Mouse (Mus musculus) midbrain, embryonic 15.5 days (tissue): ENCODE results near the gene Lmo2. TPM values are rescaled to one million over a fixed set of nuclear protein-coding genes. Genes with fewer than 3 reads are reported as not detected.

Experiments used
- ATAC-seq: fragments of 200-750 bp; cut with Nextera tagmentation; replicated peaks from 2 replicates; pipeline ENCODE4 v1.8.0; 2017; ENCODE audit warnings: moderate TSS enrichment
- H3K27ac ChIP-seq: fragments of 300-500 bp; sonication (generic); 2 replicates; pipeline ENCODE4 v1.5.1; 2015; ENCODE audit warnings: mild to moderate bottlenecking, inconsistent platforms
- H3K27me3 ChIP-seq: fragments of 300-500 bp; sonication (generic); replicated peaks from 2 replicates; pipeline ENCODE4 v1.6.1; 2015; ENCODE audit warnings: inconsistent platforms
- H3K36me3 ChIP-seq: fragments of 300-500 bp; sonication (generic); replicated peaks from 2 replicates; pipeline ENCODE4 v1.6.1; 2015; ENCODE audit warnings: inconsistent platforms
- H3K4me1 ChIP-seq: fragments of 300-500 bp; sonication (generic); 2 replicates; pipeline ENCODE4 v1.6.1; 2015; ENCODE audit warnings: inconsistent platforms
- H3K4me2 ChIP-seq: fragments of 300-500 bp; sonication (generic); 2 replicates; pipeline ENCODE4 v1.6.1; 2015; ENCODE audit warnings: inconsistent platforms, mild to moderate bottlenecking, moderate library complexity
- H3K4me3 ChIP-seq: fragments of 300-500 bp; sonication (generic); 2 replicates; pipeline ENCODE4 v1.5.1; 2015; ENCODE audit warnings: mild to moderate bottlenecking, inconsistent platforms
- H3K9ac ChIP-seq: fragments of 300-500 bp; sonication (generic); 2 replicates; pipeline ENCODE4 v1.6.1; 2015; ENCODE audit warnings: mild to moderate bottlenecking, inconsistent platforms
- H3K9me3 ChIP-seq: fragments of 300-500 bp; sonication (generic); 2 replicates; pipeline ENCODE4 v1.6.1; 2016; ENCODE audit warnings: inconsistent platforms
- WGBS: fragments of 180-500 bp; shearing (Covaris S2); methylation state at CpG from one replicate; pipeline ENCODE4 v1.1.7; 2015; ENCODE audit warnings: mixed read lengths; 5-methylcytosine and 5-hydroxymethylcytosine counted together
- polyA plus RNA-seq: library from polyadenylated mRNA; unstranded; fragments of >200 nt; fragmentation: Nextera tagmentation; extraction: Ambion mirVana; gene quantifications from 2 replicates; pipeline ENCODE4 v1.2.1, GENCODE M21; 2015

Gene Lmo2
- 32.0 and 33.6 TPM in 2 replicates for polyA plus RNA-seq

DNA sequence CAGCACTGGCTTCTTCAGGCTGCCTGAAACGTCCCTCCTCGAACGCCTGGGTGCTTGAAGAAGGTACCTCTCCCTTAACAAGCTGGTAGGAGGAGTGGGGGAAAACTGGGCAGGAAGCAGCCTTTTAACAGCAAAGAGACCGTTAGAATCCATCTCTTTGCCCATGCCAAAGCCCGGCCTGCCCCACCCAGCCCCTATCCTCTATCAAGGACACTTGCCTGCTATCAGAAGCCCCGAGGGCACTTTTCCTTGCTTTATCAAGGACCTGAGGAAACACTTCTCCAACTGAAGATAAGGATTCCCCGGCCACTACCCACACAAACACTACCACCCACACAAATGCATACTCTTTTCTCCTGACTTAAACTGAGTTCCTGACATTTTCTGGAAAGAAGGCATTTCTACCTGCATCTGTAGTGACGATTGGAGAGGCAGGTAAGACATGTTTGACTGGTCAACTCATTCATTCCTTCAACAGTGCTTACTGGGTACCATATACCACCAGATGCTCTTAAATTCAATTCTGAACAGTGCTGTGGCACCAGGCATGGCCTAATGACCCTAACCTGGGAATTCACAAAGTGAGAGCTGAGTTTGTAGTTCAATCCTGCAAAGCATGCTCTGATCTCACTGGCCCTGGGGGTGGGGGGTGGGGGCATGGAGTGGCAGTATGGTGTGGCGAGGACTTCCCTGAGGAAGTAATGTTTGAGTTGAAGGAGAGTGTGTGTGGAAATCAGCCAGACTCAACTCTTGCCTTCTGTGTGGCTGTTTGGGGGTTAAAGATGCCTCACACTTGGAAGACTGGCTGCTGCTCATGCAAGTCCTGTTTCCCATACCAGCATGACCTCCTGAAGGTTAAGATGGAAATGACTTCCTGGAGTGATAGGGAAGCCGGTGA, at the start of gene Lmo2:
TSS of gene Lmo2 (plus strand) at position 338 of the 898 bp plus-strand sequence.
- Histone ChIP-seq H3K4me1 (no peaks in the 10 kb centered on the region), H3K4me2 (no peak within 1 kb of the TSS), H3K27me3 (no peaks in the 10 kb centered on the region), H3K27ac (no peak within 1 kb of the TSS), H3K4me3 (no peak within 1 kb of the TSS), H3K9ac (no peak within 1 kb of the TSS), H3K9me3 (no peaks in the 10 kb centered on the region), H3K36me3 (no peaks in the 10 kb centered on the region)
- 77% methylated on average over 10 of the region's 10 CpGs for WGBS
- no peak for ATAC-seq

DNA sequence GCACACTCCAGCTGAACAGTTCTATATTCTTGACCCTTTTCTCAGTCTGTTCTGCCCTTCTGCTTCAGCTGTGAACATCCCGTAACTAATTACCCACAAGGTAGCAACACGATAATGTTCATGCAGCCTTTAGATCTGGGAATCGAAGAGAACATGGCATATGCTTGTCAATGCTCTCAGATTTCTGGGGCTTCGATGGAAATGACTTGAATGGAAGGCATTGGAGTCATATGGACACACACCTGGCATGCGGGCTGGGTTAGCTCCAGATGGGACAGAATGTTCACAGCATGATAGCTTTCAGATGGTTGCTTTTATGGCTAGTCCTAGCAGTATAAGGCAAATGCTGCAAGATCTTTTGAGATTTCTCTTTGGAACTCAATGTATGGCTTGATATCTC, 47.2 kb upstream of the Lmo2 start:
- Histone ChIP-seq H3K9me3 (no peaks in the 10 kb centered on the region), H3K4me2 (no peak overlapping the region), H3K4me3 (no peak overlapping the region), H3K27ac (no peak overlapping the region), H3K4me1 (peaks cover 5% of the 10 kb centered on the region; the same call in 1 of the 2 replicates), H3K9ac (no peak overlapping the region), H3K27me3 (no peaks in the 10 kb centered on the region), H3K36me3 (no peaks in the 10 kb centered on the region)
- ATAC-seq = no peak
- WGBS = 89% methylated on average over 5 of the region's 5 CpGs

DNA sequence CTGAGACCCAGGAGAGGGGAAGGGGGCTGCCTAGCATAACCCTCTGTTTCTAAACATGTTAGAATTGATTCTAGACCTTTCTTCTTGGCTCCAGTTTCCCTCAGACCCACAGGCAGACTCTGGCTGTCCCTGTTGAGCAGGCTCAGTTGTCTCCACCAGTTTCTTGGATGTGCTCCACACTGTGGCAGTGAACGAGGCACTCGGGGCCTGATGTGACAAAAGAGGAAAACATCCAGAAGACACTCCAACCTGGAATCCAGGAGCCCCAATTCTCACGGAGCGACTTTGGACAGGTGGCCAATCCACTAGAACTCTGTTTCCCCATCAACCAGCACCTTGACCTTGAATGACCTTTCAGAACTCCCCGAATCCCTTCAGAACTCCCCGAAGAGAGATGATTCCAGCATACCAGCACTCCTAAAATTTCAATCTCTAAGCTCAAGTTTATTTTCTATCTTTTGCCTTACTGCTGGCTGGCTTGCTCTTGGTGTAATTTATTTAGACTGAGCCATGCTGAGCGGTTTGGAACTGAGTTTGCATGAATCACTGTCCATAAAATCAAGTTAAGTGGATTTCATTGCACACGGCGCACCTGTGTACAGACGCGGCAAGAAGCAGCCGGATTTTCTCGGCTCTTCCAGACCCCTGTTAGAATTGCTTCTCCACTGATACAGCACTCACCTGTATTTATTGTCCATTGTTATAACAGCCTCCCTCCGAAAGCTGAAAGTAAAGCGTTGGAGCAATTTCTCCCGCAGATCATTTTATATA, 45.1 kb upstream of the Lmo2 start:
- H3K27ac ChIP-seq = 0 out of 2 replicates have a peak overlapping the region, but pooled peaks have one; percentile 15
- ATAC-seq = no peak

DNA sequence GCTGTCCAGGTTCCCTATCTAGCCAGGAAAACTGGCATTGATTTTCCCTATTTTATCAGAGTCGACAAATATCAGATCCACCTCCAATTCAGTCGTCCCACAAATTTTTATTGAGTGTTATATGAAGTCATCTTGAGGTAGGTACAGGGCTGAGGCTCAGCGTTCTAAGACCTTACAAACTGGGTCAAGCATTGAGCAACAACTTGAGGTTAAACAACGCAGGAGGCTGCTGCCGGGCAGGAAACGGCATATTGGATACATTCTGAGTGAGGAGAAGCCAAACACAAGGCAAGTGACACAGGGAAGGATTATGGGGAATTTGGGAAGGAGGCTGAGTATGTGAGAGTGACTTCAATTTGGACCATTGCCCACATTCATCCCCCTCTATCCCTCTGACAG, 44.5 kb upstream of the Lmo2 start:
- H3K9me3 ChIP-seq = no peaks in the 10 kb centered on the region
- H3K27ac ChIP-seq = 0 out of 2 replicates have a peak overlapping the region, but pooled peaks have one; percentile 15
- WGBS = 85% methylated on average over 6 of the region's 6 CpGs

More for the DNA sequence above, 45.1 kb upstream of the Lmo2 start:
- Histone ChIP-seq H3K4me3 (no peak overlapping the region), H3K4me2 (no peak overlapping the region), H3K9ac (no peak overlapping the region), H3K36me3 (no peaks in the 10 kb centered on the region), H3K9me3 (no peaks in the 10 kb centered on the region), H3K4me1 (no peaks in the 10 kb centered on the region), H3K27me3 (no peaks in the 10 kb centered on the region)
- 85% methylated on average over 16 of the region's 16 CpGs for WGBS

DNA sequence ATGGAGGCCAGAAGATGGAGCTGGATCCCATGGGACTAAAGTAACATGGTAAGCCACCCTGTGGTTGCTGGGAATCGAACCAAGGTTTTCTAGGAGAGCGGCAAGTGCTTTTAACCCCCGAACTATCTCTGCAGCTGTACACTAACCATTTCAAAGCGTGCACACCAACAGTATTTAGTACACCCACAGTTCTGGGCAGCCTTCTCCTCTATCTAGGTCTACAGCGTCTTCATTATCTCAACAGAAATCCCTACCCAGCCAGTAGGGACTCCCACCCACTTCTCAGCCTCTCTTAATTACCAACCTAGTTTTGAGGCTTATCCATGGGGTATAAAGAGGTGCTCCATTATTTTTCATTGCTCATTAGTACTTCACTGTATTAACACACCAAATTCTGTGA, 41.7 kb upstream of the Lmo2 start:
- Histone ChIP-seq H3K27ac (no peak overlapping the region), H3K27me3 (no peaks in the 10 kb centered on the region), H3K4me3 (no peak overlapping the region), H3K9me3 (no peaks in the 10 kb centered on the region), H3K9ac (no peak overlapping the region), H3K4me1 (no peaks in the 10 kb centered on the region), H3K36me3 (no peaks in the 10 kb centered on the region), H3K4me2 (no peak overlapping the region)
- 92% methylated on average over 5 of the region's 5 CpGs for WGBS
- ATAC-seq = no peak

More for the DNA sequence above, 44.5 kb upstream of the Lmo2 start:
- Histone ChIP-seq H3K4me2 (no peak overlapping the region), H3K9ac (no peak overlapping the region), H3K36me3 (no peaks in the 10 kb centered on the region), H3K27me3 (no peaks in the 10 kb centered on the region), H3K4me1 (no peaks in the 10 kb centered on the region), H3K4me3 (no peak overlapping the region)
- ATAC-seq = 0 out of 2 replicates have a peak, but pooled peaks have one; percentile 37

DNA sequence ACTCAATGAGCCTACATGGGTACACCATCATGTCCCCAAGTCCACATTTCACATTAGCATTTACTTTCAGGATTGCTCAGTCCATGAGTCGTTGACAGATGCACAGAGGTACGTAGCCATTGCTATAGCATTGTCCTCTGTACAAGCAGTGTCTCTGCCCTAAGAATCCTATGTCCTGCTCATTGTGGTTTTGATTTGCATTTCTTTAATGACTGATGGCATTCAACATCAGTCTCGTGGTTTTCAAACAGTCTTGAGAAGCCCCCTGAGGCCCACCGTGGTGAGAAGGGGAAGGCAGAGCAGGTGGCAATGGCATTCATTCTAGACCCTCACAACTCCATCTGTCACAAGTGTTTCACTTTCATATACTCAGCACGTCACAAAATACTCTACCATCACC, 40.4 kb upstream of the Lmo2 start:
- 76% methylated on average over 5 of the region's 5 CpGs for WGBS
- ATAC-seq = no peak
- Histone ChIP-seq H3K4me2 (no peak overlapping the region), H3K27me3 (no peaks in the 10 kb centered on the region), H3K4me3 (no peak overlapping the region), H3K27ac (no peak overlapping the region), H3K9ac (no peak overlapping the region), H3K4me1 (no peaks in the 10 kb centered on the region), H3K9me3 (no peaks in the 10 kb centered on the region), H3K36me3 (no peaks in the 10 kb centered on the region)

DNA sequence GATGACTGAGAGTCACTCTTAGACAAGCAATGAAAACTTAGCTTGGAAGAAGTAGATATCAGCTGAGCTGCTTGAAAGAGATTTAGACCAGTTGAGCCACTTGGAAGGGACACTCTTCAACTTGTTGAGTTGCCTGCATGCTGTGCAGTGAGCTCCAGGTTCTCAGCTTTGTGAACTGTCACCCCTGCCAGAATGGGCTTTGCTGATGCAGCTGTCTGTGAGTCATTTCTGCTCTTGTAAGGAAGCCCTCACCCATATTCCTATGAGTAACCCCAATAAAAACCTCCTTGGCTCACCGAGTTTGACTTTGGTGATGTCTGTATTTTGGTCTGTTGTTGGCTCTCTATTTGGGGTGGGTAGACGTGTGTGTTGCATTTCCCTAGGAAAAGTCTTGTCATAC, 39.4 kb upstream of the Lmo2 start:
- no peaks in the 10 kb centered on the region for H3K36me3 ChIP-seq
- H3K4me2 ChIP-seq = no peak overlapping the region
- no peak overlapping the region for H3K27ac ChIP-seq
- 95% methylated on average over 2 of the region's 2 CpGs for WGBS
- ATAC-seq = no peak
- H3K27me3 ChIP-seq = no peaks in the 10 kb centered on the region
- H3K4me3 ChIP-seq = no peak overlapping the region
- no peaks in the 10 kb centered on the region for H3K4me1 ChIP-seq
- no peaks in the 10 kb centered on the region for H3K9me3 ChIP-seq
- no peak overlapping the region for H3K9ac ChIP-seq

DNA sequence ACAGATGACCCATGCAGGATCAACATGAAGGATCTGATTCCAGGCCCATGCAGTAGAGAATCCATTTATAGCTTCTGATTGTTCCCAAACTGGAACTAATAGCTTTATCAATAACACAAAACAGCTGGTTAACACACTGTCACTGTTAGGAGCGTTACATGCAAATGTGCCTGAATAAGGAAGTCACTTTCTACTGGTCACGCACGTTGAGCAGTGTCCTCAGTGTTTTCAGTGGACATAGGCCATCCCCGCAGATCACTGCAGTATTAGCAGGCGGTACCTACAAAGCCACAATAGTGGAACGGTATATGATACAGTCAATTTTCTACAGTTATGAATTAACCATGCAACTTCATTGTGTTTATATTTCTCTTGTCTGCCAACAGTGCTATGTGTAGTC, 38.3 kb upstream of the Lmo2 start:
- no peak for ATAC-seq
- H3K36me3 ChIP-seq = no peaks in the 10 kb centered on the region
- no peak overlapping the region for H3K4me2 ChIP-seq
- no peak overlapping the region for H3K4me3 ChIP-seq
- H3K9ac ChIP-seq = no peak overlapping the region
- H3K9me3 ChIP-seq = no peaks in the 10 kb centered on the region
- no peaks in the 10 kb centered on the region for H3K27me3 ChIP-seq
- 62% methylated on average over 6 of the region's 6 CpGs for WGBS
- H3K27ac ChIP-seq = no peak overlapping the region
- no peaks in the 10 kb centered on the region for H3K4me1 ChIP-seq

DNA sequence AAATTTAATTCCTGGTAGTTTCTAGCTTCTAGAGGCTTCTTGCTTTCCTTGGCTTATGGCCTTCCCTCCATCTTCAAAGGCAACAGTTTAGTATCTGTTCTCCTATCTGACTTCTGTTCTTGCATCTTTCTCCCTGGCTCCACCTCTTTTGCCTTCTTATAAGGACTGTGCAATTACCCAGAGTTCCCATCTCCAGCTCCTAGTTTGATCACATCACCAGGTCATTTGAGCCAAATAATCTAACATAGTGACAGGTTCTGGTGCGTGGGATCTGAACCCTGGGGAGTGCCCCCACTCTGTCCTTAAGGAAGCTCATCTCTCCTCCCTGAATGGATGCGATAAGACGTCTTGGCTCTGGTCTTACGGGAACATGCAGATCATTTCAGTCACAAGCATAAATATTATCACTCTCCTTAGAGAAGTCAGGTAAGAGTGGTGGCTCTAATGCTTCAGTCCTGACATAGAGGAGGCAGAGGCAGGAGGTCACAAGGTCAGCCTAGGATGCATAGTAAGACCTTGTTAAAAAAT, 31.1 kb upstream of the Lmo2 start:
- H3K4me1 ChIP-seq = peaks cover 5% of the 10 kb centered on the region; the same call in 1 of the 2 replicates
- H3K9ac ChIP-seq = no peak overlapping the region
- no peaks in the 10 kb centered on the region for H3K27me3 ChIP-seq
- no peak overlapping the region for H3K27ac ChIP-seq
- no peak overlapping the region for H3K4me3 ChIP-seq
- H3K36me3 ChIP-seq = no peaks in the 10 kb centered on the region
- H3K4me2 ChIP-seq = no peak overlapping the region
- no peak for ATAC-seq
- H3K9me3 ChIP-seq = no peaks in the 10 kb centered on the region
- WGBS = 91% methylated on average over 4 of the region's 4 CpGs

DNA sequence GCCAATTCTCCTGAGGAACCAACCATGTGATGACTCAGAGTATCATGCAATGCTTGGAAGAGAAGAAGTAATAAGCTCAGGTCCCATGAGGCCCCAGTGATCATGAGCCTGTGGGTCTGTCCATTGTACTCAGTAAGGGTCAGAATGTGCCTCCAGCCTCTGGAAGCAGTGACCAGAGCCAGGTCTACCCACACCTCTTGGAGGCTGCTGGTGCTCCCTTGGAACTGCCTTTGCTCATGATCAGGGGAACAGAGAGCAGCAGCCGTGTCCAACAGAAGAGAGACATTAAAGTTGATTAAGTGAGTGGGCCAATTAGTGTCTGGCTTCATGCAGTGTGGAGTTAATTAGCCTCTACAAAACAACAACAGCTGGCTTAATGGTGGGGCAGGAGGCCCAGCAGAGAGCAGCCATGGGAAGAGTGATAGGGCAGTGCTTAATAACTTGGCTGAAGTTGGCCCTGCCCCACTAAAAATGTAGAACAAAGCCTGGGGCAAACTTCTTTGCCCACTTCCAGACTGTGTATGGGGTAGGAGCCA, 30.1 kb upstream of the Lmo2 start:
- H3K36me3 ChIP-seq = no peaks in the 10 kb centered on the region
- H3K9ac ChIP-seq = no peak overlapping the region
- H3K4me1 ChIP-seq = peaks cover 5% of the 10 kb centered on the region; the same call in 1 of the 2 replicates
- no peaks in the 10 kb centered on the region for H3K27me3 ChIP-seq
- no peak overlapping the region for H3K27ac ChIP-seq
- no peaks in the 10 kb centered on the region for H3K9me3 ChIP-seq
- H3K4me3 ChIP-seq = no peak overlapping the region
- no peak overlapping the region for H3K4me2 ChIP-seq
- WGBS = 23% methylated on average over 1 of the region's 1 CpGs
- no peak for ATAC-seq

DNA sequence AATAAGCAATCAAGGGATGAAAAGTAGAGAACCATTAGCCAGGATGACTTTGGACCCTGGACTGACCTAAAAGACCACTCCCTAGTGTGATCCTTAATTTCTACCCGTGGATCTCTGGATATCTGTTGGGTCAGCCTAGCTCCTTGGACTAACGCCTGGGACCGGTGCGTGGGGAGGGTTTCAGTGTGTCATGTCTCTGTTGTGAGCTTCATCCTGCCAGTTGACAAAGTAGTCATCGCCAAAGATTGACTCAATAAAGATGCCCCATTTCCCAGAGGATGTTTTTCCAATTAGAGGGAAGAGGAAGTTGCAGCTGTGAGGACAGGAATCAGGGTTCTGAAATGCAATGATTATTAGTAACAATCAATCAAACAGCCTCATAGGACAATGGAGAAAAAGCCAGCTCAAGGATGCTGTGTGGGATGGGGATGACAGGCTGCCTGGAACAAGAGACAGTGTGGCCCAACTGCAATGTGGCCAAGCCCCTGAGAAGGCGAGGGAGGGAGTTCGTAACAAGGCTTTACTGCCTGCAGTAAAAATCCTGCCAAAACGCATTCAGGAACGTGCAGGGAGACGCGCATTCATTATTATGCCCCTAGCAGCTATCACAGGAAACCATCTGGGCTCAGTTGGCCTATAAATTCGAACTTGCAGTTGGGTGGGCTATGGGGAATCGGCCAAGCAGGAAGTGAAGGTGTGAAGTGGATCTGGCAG, 27.3 kb upstream of the Lmo2 start:
- Histone ChIP-seq H3K4me3 (no peak overlapping the region), H3K4me2 (no peak overlapping the region), H3K27ac (no peak overlapping the region), H3K4me1 (peaks cover 5% of the 10 kb centered on the region; the same call in 1 of the 2 replicates), H3K9ac (no peak overlapping the region), H3K36me3 (no peaks in the 10 kb centered on the region), H3K9me3 (no peaks in the 10 kb centered on the region), H3K27me3 (no peaks in the 10 kb centered on the region)
- WGBS = 46% methylated on average over 13 of the region's 13 CpGs
- no peak for ATAC-seq
